Mouse (Mus musculus) hematopoietic stem cell, adult 5-6 weeks (primary cell): ENCODE data around the gene Hook2. TPM values are rescaled to one million over a fixed set of nuclear protein-coding genes. Genes with fewer than 3 reads are reported as not detected.
A peak's percentile ranks its signal among the peaks of the same experiment; 100 is the strongest.

Experiments used
- ATAC-seq, 2 experiments: fragments of 125-278 bp in 1 of 2; replicated peaks in 1 of 2; 2 replicates each; pipeline ENCODE4 v1.8.0; 2016 to 2017; ENCODE audit warnings: inconsistent platforms in 2 of 2, mild to moderate bottlenecking in 2 of 2, moderate number of reproducible peaks in 2 of 2, low read depth in 1 of 2, moderate TSS enrichment in 1 of 2; ENCODE audit not compliant: low FRiP score in 2 of 2, poor library complexity in 2 of 2, severe bottlenecking in 2 of 2, insufficient read depth in 1 of 2, low TSS enrichment in 1 of 2
- total RNA-seq: library from RNA; stranded (forward); fragments of 172-1452, 232-1000 nt; gene quantifications from 2 replicates; pipeline ENCODE4 v1.2.3, GENCODE M21; 2017

The Hook2 gene
- total RNA-seq: 17.9 and 18.5 TPM in 2 replicates

DNA sequence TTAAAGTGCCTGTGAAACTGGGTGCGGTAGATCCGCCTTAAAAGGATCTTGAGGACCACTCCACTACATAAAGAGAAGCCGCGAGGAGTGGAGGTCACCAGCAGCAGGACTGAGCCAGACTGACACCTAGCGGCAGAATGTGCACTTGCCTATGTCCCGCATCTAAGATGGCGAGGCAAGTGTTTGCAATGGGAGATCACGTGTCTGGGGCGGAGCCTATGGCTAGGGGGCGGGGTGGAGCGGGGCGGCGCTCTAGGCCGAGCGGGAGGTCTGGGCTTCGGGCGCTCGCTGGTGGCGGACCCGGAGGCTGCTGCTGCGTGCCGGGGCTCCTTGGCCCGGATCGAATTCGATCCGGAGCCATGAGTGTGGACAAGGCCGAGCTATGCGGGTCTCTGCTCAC lies at the start of gene Hook2:
TSS of gene Hook2 (plus strand) at position 255 of the 400 bp plus-strand sequence.
- ATAC-seq: peak; percentile 79 to 87

DNA sequence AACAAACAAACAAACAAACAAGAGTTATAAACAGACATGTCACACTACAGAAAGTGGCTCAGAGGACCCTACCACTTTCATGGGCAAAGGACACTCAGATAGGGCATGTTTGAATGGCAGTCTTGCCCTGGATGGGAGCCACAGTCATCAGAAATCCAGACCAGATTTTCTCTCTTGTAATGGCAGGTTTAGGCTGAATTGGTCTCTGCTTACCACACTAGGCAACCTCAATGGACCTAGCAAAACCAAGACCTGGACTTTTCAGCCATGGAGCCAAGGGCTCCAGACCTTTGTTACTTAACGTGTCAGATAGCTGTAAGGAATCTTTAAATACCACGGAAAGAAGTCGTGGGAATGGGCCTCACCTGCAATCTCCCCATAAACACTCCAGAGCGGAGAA lies 46.7 kb upstream of the Hook2 start:
- no peak for ATAC-seq

DNA sequence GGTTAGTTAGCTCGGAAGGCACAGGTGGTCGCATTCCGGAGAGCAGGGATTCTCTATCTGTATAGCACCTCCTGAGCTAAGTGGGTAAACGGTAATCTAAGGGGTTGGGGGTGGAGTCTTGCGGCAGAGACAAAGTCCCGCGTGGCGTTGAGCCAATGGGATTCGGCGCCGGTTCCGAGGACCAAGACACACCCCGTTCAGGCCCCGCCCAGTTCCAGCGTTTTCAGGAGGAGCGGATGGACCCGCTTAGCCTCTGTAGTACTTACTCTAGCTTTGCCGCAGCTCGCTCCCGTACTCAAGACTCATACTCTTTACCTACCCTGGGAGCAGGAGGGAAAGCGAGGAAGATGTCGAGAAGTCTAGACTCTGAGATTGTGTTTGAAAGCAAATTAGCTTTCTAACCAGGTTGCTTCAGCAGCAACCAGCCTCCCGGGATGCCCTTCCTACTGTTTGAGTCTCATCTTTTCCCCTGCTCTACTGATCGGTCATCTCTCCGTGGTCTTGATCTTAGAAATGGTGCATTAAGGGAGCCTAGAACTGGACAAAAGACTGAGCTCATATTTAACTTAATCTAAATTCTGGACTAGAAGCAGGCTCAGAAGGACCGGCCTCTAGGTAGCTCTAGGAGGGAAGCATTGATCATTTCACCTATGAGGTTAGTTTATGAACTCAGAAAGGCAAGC lies 45.8 kb upstream of the Hook2 start:
- peak; percentile 37 to 45; a peak in 2 of 4 replicates for ATAC-seq

DNA sequence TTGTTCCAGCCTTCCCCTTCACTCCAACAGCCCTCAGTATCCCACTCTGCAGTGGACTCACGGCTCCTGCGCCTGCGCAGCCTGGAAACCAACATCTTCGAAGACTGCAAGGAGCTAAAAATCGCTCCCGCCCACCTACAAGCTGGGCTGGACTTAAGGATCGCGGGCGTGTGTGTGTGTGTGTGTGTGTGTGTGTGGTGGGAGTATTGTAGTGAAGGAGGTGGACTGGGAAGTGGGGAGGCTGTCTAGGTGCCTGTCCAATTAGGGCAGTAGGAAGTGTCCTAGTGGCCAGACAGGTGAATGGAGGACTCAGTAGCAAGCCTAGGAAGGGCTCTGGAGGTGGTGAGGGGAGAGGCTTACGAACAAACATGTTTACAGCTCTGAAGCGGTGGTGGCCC lies 45.2 kb upstream of the Hook2 start:
- ATAC-seq: no peak

DNA sequence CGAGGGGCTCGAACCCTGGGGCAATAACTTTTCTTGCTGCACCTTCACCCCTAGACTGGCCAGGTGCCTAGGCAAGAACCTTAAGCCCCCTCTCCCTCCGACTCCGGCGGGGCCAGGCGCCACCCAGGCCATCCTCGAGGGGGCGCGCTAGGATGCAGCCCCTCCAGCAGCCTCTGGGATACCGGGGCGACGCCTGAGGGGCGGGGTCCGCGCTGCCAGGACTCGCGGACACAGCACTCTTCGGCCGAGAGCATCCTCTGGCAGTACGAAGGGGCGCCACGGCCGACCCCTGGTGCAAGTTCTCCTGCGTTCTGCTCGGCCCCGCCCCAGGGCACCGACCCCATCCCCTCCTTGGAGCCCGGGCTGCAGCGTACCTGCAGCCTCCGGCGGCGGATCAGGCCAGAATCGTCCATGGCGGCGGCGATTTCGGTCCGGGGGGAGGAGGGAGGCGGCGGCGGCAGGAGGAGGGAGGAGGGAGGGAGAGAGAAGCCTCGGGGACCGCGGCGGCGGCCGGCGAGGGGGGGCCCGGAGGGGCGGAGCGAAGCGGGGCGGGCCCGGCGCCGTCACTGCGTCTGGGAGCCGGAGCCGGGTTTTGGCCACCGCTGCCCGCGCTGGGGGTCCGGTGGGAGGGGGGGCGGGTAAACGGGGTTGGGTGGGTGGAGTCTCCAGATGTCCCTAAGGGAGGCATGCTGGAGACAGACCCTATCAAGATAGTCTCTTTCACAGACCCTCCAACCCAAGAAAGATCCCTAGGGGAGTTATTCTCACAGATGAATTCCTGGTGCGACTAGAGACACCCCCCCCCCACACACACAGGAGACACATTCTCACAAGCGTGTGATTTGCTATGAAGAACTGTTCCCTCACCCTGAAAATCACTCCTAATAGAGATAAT lies 44.5 kb upstream of the Hook2 start:
- no peak for ATAC-seq

DNA sequence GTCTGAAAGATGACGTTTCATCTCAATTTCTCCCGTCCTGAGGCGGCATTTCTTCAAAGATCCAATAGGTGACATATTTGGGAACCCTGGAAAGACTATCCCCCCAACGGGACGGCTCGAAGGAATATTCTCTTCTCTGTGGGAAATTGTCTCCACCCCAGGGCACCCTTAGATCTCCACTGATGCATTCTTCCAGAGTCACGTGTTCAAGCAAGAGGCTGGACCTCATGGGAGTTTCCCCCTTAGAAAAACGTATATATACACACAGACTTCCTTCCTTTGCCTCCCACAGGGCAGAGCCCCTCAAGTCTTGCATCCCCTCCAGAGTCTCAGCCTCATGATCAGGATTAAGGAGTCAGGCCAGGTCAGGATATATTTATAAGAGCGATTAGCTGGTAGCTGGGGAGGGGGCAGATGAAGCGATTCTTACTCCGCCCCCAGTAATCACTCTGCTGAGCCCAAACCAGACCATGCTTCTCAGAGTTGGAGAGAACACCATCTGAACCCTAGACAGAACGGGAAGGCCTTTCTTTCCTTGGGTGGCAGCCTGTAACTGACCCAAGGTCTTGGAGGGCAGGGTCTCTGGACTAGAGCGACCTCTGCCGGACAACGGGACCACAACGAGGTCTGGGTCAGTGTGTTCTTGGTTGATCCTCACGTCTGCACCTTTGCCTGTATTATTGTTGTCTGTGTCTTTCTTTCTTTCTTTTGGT lies 43.7 kb upstream of the Hook2 start, which contains the start of gene Rtbdn:
TSS of gene Rtbdn (plus strand) at position 464 of the 713 bp plus-strand sequence.
- no peak for ATAC-seq

DNA sequence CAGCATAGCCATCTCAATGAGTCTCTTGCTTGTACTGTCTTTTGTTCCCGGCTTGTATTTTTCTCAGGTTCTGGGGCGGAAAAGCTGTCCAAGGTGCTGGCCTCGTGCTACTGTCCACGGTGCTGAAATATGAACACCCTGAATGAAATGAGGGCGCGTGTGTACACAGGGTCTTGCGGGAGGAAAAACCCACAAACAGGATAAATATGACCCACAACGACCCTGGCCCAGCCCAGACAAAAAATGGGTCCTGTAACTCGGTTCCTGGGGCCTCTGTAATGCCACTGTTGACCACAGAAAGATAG lies 43.2 kb upstream of the Hook2 start:
- peak in 1 of 2 experiments; percentile 56; a peak in 2 of 4 replicates for ATAC-seq

DNA sequence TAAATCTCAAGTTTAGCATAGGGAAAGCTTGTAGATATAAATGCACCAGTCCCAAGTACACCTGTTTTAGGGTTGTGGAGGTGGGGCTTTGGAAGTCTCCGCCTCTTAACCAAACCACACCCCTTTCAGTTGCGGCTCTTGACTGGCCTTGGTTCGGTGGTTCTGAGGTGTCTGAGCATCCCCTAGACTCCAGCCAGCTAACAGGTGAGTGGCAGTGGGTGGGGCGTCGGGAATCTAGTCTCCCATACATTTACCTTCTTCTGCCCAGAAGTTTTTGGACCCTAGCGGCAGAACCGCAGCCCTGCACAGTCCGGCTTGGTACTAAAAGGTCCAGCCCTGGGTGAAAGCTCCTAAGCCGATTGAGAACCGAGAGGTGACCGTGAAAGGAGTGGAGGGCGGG lies 40.6 kb upstream of the Hook2 start:
- no peak for ATAC-seq

DNA sequence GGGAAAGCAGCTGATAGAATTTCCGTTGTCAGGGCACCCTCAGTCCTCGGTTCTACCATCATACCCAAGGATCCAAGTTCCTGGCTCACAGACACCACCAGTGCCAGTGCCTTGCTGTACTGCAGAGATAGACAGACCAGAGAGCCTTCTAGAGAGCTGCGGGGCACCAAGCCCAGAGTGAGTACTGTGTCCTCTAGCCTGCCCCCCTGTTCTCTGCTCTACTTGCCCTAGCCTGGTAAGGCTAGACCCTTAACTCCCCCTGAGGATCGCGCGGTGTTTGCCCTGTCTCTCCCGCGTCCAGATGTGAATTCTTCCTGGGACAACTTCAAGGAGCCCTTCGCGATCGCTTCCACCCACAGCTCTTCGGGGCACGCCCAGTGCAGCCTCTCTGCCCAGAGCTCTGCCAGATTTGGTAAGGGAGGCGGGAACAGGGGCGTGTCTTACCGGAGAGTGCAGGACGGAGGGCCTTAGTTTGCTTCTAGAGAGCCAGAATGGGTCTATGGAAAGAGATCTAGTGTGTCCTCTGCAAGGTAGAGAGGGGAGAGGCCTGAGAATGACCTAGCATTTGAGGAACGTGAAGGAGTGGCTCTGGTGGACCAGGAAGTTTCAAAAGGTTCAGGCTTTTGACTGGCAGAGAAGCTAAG lies 37.7 kb upstream of the Hook2 start:
- ATAC-seq: peak; percentile 37 to 67

DNA sequence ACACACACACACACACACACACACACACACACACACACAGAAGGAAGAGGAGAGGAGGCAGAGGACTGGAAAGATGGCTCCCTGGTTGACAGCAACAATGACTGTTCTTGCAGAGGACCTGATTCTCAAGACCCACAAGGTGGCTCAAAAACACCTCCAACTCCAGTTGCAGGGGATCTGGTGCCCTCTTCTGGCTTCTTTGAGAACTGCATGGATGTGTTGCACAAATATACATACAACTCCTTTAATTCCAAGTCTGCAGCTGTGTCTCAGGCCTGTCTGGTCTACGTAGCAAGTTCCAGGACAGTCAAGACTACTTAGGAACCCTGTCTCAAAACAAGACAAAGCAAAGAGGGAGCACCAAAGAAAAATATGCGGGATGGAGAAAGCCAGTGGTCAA lies 33.6 kb upstream of the Hook2 start:
- ATAC-seq: peak; percentile 53 to 64; a peak in 2 of 4 replicates

DNA sequence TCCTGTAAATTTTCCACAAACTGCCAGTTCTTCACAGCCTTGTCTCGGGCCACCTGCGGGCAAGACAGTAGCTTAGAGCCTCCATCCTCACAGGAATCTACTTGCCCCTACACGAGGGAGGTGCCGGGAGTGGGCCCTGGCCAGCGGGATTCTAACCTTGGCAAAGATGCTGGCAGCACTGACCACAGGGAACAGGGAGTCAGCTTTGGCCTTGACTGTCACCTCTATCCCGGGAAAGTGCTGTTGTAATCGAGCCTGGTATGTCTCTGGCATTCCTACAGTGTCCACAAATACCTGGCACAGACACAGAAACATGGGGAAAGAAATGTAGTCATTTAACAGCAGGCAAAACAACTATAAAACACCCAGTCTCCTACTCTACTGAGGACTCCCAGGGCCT lies 30.6 kb upstream of the Hook2 start:
- no peak for ATAC-seq

DNA sequence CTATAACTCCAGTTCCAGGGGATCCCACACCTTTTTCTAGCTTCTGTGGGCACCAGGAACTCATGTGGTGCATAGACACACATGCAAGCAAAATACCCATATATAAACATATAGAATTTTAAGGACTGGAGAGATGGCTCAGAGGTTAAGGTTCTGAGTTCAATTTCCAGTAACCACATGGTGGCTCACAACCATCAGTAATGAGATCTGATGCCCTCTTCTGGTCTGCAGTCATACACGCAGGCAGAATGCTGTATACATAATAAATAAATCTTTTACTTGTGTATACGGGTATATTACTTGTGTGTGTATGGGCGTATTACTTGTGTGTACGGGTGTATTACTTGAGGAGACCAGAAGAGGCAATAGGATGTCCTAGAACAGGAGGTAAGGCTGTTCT lies 26.5 kb upstream of the Hook2 start:
- no peak for ATAC-seq

DNA sequence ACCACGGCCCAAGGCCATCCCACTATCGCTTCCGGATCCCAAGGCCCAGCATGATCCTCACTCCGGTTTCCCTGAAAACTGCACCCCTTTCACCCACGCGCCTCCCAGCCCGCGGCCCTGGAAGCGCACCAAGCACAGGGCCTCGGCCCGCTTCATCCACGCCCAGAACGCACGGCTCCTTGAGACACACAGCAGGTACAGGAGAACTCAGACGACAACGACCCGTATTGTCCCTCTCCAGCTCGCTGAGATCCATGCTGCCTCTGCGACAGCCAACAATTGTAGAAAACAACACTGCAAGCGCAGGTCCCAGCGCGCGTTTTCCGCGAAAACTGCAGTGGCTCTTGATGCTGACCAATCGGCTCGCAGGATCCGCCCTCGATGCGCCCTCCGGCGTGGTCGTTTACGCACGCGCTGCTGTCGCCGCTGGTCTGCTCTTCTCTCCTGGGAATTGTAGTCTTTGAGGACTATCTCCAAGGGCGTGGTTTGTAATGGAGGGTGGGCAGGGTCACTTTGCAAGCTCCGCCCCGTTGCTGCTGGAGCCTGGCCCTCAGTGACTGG lies 24.6 kb upstream of the Hook2 start:
- ATAC-seq: peak; percentile 93 to 94

DNA sequence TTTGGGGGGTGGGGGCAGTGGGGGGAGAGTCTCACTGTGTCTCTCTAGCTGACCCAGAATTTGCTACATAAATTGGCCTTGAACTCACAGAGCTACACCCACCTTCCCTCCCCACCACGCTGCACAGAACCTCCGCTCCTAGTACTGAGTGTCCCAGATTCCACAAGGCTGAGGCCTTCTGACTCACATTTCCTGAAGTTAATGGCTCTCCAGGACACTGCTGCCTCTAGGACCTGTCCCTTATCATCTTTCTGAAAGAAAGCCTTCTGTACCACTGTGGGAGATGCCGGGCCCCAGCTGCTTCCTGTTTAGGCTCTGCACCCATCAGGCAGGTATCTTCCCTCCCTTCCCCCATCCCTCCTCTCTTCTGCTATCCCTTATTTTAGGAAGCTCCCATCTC lies 23.8 kb upstream of the Hook2 start:
- no peak for ATAC-seq

DNA sequence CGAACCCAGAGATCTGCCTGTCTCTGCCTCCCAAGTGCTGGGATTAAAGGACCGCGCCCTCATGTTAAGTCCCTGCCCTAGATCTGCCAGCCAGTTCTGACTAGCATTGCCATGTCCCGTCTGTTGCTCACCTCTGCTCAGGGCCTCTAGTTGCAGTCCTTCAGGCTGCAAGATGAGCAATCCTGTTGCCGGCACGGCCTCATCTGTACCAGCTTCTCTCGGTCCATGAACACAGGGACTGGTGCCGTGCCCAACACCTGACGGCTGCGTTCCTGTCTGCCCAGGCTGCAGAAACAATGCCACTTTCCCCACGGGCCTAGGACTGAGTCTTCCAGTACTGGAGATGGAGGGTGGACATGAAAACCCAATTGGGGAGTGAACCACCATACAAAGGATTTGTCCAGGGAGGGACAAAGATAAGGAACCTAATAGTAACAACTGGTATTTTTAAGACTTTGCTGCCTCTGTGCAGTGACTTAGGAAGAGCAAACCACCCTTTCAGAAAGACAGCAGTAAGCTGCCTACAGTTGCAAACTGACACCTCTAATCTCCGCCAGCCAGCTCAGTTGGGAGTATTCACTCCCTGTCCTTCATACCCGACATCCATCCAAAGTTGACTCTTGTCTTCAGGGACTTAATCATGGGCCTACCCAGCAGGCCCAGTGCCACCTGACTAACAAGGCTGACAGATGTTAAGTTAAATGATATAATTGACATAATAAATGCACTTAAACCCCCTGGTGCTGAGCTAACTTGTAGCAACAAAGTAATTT lies 22.7 kb upstream of the Hook2 start:
- ATAC-seq: no peak

DNA sequence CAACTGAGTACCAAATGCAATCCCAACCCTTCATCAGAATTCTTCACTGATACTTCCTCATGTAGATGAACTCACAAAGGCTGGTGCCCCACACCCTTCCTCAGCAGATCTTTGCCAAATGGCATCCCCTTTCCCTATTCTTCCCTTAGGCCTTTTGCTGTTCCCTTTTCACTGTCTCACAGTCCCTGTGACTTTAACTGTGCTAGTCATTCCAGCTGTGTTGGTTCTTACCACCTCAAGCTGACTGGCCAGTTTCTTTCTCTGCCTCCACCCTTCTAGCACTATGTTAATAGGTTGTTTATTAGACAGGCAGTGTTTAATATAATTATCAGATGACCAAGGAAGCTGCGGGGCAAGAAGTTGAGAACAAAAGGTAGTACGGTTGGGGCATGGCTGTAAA lies 21.8 kb upstream of the Hook2 start:
- no peak for ATAC-seq
